Mouse (Mus musculus) brain, adult 2 months (tissue): ENCODE data around the gene Esr2.
"Not testable (repeated sequence)": the region's sequence is repeated elsewhere in the genome, so short reads cannot be mapped to it uniquely, and the experiment has no call there.

Experiments
- DNase-seq: peaks from one replicate; pipeline ENCODE4 v3.0.0; 2011; ENCODE audit warnings: low read depth, low spot score

The Esr2 gene

DNA sequence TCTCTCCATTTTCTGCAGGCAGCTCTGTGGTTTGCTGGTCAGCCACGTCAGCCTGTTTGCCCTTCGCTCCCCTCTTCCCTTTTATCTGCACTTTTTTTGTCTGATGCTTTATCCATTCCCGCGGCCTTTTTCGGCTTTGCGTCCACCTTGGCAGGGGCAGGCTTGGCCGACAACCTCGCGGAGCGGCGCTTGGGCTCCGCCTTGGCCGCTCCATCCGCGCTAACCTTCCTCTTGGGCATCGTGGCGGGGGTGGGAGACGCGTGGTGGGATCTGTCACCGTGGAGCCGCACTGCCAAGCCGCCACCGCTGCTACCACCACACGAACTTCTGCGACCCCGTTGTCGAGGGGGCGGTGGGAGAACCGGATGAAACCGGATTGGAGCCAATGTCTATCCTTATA, 24.7 kb downstream of the Esr2 start:
- not testable (repeated sequence) for DNase-seq

DNA sequence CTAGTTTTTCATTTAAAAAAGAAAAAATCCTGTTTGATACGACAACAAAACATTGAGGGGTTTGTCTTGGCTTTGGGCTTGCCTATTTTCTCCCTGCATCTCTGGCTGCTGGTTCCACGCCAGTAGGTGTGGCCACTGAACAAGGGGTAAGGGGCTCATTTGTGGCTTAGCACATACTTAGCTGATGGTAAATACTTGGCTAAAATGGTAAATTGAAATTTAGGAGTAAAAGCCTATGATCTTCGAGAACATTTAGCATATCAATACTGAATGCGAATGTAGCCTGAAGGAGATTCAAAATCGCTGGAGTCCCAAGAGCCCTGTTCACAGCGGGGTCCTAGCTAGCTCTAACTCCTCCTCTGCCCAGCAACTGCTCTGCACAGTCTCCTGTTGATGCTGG, 40.4 kb downstream of the Esr2 start:
- no peak for DNase-seq

DNA sequence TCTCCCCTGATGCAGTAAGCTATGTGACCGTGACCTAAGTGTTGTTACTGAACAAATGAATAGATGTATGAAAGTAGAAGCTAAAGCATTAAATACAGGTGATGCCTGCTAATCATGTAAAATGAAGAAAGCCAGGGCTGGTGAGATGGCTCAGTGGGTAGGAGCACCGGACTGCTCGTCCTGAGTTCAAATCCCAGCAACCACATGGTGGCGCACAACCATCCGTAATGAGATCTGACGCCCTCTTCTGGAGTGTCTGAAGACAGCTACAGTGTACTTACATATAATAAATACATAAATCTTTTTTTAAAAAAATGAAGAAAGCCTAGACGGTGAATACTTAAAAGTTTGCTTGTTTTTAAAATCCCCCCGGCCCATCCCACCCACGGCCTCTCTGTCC, 44.0 kb downstream of the Esr2 start:
- DNase-seq, result not testable (repeated sequence)

DNA sequence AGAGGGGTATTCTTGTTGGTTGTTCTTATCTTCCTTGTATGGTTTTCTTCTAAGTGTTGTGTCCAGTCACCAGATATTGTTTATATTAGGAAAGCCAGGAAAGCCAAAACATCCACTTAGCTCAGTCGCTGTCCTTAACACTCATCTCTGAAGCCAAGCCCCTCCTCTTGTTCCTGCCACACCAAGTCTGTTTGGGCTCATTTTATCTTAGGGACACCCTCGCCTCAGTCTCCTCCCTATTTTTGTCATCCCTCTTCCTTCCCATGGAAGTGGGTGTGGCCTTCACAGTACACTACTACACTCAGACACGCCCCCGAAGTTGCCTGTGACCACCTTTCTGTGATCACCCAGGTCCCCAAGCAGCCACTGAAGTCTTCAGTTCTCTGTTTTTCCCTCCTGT, 44.5 kb downstream of the Esr2 start:
- DNase-seq, result no peak

DNA sequence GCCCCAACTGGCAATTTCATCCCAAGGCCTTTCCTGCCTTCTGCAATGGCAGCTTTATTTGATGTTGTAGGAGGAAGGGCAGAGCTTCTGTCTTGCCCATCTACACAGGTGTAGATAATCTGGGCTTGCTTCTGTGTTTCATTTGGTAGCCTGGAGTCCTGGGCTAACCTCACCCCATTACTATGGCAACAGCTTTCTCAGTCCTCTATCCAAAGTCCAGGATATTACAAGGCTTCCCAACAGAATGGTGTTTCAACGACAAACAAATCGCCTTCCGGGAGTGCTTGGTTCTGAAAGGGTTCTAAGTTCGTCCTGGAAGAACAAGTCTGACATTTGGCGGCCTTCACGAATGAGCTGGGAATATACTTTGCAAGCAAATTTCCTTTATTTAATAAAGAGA, 46.2 kb downstream of the Esr2 start:
- no peak for DNase-seq

DNA sequence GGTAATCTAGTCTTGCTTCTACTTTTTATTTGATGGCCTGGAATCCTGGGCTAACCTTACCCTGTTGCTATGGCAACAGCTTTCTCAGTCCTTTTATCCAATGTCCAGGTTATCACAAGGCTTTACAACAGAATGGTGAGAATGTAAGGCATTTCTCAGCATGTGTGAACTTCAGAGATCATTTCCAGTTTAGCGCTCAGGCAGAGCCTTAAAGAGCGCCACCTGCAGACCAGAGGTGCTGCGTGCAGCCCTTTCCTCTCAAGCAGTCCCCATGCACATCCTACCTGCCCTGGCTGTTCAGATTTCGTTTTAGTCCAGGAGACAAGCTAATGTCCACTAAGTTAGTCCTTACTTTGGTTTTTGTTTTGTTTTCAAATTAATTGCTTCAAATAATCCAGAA, 46.8 kb downstream of the Esr2 start:
- peak; percentile 83 for DNase-seq

DNA sequence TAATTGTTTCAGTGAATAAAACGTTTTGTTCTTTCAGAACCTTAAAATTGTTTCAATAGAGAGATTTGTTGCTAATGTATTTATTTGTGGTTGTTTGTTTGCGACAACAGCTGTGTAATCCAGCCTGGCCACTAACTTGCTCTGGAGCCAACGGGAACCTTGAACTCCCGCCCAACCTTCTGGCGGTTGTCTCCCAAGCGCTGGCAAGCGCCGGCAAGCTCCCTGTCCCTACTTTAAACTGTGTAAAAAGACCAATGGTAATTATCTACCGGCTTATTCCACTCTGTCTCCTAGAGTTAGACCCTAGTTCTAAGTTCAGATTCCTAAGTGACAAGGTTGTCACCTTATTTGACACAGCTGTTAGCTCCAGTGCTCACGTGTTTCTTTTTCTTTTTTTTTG, 48.2 kb downstream of the Esr2 start:
- peak; percentile 65 for DNase-seq

DNA sequence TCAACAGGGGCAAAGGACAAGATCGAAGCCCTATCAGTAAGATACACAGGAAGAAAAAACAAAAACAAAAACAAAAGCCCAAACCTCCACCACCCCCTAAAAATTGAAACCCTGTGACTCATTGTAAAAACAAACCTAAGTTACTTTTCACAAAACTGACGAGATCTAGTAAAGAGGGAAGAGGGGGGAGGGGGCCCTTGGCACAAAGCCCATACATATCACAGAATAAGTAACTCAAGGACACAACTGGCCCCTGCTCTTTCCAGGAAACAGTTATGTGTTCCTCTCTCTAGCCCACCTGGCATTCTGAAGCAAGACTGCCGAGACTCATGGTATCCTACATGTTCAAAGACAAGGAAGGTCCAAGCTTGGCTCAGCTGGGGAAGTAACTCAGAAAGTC, 48.8 kb downstream of the Esr2 start:
- DNase-seq, result no peak

DNA sequence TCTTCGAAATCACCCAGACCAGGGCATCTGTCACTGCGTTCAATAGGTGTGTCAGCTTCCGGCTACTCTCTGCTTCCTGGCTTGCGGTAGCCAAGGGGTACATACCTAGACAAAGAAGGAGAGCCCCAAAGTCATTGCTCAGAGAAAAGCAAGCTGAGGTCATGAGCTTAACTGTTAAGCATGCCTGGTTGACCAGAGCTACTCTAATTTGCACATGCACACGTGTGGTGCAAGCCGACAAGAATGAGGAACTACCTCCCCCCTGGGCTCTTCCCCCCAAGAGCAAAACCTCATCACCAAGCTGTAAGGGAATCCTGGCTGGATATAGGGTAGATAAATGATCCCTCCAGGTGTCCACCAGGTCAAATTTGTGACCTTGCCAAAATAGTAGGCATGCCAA, 53.8 kb downstream of the Esr2 start:
- no peak for DNase-seq

DNA sequence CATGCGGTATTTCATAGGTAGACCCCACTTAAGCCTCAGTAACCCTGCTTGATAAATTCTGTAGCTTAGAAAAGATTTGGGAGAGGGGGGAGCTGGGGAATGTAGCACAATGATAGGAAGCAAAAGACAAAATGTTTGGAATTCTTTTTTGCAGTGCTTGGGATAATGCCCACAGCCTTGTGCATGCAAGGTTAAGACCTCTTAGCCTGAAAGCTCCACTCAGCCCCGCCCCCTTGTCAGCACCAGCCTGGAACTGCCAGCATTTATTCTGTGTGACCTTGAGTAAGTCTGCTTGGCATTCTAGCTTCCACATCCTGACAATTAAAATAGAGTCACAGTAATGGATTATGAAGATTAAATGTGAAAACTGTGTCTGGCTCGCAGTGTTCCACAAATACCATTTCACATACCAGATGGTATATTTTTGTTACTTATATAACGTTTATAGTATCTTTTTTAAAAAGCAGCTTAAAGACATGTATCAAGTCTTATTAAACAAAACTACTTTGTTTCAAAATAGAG, 59.4 kb downstream of the Esr2 start:
- DNase-seq, result peak; percentile 44

DNA sequence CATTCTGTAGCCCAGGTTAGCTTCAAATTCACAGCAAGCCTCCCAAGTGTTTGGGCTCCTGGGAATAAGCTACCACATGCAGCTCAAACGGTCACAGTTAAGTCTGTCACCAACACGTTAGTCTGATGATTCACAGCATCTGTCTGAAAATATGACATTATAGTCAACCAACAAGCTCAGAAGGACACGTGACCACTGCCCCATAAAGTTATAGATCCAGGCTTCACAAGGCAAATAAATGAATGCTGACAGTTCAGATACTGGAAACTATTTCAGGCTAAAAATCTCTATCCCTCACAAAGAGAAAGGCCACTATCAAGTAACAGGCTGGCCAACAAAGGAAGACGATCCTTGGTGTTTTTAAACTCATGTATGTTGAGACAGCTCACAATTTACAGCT, 60.5 kb downstream of the Esr2 start:
- DNase-seq, result no peak

DNA sequence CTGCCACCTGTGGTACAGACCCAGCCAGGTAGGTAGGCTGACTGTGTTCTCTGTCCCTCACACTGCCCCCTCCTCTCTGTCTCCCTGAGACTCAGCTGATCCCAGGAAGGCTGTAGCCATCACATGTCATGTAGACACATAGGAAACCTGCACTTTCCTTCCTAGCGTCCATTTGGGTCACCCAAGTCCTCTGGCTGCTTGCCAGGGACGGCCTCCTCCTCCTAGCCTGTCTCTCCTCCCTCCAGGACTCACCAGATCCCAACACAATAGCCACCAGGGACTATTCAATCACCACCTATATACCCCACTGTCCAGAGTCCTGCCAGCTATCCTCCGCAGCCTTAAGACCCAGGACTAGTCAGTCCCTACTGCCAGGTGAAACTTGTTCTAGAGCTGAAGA, 66.0 kb downstream of the Esr2 start:
- DNase-seq, result no peak

DNA sequence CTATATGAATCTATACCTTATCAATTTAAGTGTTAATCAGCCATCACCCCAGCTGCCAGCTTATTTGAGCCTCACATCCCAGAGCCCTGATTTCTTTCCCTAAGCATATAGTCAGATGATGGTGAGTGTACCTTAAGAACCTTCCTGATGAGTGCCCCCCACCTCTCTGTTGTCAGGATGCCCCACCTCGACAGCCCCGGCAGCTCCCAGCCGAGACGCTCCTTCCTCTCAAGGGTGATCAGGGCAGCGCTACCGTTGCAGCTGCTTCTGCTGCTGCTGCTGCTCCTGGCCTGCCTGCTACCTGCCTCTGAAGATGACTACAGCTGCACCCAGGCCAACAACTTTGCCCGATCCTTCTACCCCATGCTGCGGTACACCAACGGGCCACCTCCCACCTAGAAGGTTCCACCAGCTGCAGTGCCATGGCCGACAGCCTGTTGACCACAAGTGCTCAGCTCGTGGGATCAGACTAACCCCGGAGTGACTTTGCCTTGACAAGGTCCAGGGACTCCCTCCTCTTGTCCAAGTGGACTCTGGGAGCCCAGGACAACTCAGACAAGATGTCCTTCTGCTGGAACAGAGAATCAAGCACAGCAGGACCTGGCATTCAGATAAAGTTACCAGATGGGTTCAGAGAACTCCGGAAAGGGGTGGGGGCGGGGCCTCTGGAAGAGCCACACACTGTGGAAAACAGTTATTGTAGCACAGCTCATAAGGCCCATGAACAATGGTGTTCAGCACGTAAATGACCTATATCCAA, 67.2 kb downstream of the Esr2 start:
- peak; percentile 93 for DNase-seq

DNA sequence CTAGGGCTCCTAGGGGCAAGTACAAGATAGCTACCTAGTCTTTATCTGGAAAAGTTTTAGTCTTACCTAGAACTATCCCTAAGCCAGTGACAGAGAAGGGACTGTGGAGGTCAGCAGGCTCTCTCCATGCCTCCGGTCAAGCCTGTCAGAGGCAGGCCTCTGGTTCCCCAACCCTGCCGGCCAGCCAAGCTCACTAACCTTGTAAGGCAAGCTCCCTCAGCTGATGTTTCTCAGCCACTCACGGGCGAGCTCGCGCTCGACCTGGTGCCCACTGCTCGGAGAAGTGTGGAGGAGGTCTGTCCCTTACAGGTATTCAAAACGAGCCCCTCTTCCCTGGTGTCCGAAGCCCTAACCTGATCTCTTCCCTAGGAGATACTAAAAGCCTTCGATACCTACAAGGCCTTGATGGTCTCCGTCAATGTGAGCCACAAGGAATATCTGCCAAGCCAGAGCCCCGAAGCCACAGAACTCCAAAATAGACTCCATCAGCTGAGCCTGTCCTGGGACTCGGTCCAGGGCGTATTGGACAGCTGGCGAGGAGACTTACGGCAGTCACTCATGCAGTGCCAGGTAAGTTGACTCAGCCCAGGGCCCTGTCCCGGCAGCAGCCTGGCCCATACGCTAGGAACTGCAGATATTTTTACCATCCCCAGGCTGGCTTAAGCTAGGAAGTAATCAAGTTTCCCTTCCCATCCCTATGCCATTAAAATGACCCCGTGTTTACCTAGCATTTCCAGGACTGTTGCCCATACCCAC, 72.3 kb downstream of the Esr2 start:
- peak; percentile 72 for DNase-seq

DNA sequence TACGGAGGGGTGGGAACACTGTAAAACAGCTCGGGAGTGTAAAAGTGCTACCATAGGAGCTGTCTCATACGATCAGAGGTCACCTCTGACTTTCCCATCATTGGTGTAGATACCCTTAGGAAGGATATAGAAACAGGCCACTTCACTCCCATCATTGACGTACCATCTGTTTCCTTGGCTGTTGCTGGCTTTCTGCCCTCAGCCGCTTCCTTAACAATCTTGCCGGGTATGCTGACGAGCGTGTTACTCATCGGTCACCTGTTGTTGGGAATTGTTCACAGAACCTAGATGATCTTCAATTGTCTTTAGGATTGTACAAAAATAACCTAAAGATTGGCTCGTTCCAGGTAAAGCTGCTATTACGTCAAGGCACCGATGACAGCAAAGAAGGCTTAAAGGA, 74.4 kb downstream of the Esr2 start:
- peak; percentile 89 for DNase-seq

DNA sequence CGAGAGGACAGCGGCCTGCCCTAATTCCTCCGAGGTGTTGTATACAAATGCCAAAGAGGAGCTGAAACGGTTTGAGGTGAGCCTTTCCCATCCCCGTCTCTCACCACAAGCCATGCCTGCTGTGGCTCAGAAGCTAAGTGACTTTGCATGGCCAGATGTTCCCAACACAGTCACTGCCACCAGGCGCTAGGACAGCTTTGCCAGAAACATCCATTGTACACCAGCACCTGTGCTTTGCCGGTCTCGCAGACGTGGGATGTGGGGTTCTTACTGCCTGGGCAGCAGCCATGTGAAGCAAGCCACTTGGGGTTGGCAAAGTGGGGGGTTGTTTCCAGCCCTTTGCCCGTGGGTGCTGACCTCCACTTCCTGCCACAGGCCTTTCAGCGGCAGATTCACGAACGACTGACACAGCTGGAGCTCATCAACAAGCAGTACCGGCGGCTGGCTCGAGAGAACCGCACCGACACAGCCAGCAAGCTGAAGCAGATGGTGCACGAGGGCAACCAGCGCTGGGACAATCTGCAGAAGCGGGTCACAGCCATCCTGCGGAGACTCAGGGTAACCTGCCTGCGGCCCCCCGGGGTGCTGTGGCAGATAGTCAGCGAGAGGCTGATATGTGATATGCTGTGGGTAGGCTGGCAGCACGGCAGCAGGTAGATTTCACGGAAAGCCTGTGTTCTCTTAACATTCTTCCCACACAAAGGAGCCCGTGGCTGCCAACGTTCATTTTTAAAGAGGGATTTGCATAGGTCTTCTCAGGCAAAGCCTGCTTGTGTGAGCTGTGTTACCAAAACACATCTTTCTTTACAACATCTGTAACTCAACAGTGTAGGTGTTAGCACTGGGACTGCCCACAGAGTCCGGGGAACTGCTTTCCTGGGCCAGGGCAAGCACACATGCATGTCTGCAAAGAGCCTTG, 81.7 kb downstream of the Esr2 start:
- DNase-seq, result peak; percentile 67

DNA sequence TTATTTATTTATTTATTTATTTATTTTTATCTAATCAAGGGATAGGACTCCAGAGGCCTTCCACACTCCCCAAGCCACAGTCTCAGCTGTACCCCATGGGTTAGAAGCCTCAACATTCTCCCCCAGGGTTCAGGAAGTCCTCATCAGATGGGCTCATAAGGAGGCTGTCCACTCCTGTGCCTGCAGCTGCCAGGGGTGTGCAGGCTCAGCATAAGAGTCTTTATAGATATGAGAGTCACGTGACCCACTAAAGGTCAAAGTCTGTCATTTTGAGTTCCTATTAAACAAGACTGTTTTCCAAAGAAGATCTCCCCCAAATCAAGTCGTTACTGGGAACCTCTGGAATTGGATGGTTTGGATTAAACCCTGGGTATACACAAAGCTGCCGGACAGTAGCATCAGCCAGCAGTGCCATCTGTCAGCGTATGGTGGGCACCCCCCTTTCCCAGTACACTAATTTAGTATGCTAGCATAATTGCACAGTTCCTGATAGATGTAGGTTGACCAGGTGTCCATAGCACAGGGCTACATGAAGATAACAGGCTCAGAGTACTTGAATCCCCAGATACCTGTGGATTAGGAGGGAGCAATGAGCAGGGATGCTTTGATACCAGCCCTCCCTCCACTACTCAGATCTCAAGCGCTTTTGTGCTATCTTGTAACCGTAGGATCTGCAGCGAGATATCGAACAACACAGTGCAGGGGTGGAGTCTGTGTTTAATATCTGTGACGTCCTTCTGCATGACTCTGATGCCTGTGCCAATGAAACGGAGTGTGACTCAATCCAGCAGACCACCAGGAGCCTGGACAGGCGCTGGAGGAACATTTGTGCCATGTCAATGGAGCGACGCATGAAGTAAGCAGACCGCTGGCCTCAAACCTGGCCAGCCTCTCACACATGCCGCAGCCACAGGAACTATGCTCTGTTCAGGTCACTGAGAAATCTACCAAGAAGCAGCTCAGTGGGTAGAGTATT, 83.2 kb downstream of the Esr2 start:
- peak; percentile 28 for DNase-seq

DNA sequence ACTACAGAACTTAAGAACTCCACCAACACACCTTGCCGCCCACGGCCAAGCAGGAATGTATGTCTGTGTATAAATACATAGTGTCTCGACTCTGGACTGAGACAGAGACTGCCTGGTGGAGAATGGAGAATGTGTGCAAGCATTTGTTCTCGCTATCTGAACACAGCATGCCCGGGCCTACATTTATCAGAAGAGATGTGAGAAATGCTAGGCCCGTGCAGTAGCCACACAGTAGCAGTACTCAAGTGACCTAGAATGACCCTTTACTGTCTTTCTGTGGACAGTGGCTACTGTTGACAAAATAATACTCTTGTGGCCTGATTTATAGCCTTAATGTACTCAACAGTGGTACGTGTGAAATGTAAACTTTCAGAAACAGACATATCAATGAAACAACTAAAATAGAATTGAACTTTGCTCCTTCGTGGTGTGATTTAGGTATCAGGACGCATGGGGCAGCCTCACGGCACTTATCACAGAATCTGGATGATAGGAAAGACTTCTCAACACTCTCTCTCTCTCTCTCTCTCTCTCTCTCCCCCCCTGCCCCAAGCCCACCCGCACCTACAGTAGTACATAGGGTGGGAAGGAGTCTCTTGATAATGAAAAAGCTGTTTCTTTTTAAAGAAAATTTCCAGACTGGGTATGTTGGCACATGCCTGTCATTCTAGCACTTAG, 84.1 kb downstream of the Esr2 start:
- DNase-seq, result no peak

DNA sequence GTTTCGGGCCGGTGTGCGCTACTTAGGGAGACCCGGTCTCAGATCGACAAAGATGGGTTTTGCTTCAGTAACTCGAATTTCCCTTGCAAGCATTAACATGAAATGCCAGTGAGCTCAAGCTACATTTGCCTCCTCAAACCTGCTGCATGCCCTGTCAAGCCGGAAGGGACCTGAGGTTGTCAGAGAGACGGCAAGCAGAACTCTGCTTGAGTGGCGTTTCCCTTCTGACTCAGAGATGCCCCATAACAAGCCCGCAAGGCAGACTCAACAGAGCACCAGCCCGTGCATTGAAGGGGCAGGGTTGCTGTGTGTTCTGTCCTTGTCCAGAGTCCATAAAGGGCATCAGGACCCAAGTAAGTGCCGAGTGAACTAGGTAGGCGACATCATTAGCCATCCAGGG, 90.0 kb downstream of the Esr2 start:
- DNase-seq, result no peak
